Mouse (Mus musculus) kidney, adult 9 months (tissue): ENCODE measurements at regions not wholly inside any gene's neighbourhood (a gene's known extent, or its start where the extent isn't known, plus 50 kb on each side); places are given as distances from the start of the nearest gene placed in this dataset.
"Not testable (repeated sequence)": the region's sequence is repeated elsewhere in the genome, so short reads cannot be mapped to it uniquely, and the experiment has no call there.

Source experiments
- DNase-seq: peaks from one replicate; pipeline ENCODE4 v3.0.0; 2022

DNA sequence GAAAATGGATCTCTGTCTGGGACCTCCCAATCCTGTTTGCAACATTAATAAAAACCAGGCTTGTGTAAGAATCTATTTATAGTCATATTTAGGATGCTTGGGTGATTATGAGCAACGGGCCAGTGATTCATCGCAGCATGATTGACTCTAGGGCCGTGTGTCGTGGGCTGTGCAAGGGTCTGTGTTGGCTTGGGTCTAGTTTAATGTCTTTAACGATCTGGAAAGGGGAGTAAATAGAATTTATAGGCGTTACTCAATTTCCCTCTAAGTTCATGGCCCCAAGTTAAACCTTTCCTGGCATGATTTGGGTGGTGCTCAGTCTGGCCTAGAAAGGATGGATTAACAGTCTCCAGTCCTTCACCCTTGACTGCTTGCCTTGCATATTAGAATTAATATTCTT, 149.9 kb upstream of the Fer start:
- no peak for DNase-seq

DNA sequence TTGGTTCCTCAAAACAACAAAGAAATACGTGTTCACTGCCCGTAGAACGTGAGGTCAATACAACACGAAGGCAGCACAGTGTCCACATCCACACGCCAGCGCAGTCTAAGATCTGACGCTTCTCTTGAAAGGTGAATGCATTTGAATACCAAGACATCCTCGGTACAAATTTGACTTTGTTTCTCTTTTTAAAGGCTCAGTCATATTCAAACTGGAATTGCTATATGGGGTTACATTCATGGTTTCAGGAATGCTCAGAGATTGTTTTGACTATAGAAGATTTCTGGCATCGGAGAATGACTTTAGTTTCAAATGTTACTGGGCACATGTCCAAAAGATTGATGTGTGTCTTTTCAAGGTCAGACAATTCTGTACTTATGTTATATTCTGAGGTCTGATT, 147.2 kb upstream of the Fer start:
- DNase-seq = no peak

GRCm38 (mm10) chr17:63716161-63716560, 146.7 kb upstream of the Fer start:
- no peak for DNase-seq

DNA sequence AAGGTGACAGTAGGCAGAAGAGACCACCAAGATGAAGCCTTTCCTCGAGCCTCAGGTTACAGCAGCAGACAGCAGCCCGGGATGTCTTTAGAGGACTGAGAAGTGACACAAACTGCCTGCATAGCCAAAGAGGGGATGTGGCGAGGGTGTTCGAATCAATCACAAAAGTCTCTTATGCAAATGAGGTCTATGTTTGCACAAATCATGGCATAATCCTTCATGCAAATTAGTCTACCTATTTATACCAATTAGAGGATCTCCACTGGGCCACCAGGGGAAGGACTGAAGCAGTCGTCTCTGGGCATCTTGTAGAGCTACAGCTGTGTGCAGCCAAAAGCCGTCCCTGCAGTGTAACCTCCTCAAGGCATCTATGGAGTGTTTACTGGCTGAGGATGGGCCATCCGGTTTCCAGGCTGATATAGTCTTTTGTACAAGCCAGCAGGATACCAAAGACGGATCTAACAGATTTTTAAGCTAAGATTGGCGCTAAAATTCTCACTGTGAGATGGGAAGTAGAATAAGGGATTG, 145.7 kb upstream of the Fer start:
- DNase-seq = no peak

- no peak for DNase-seq
These were observed 143.7 kb upstream of the Fer start for GRCm38 (mm10) chr17:63718972-63719715.

GRCm38 (mm10) chr17:63719771-63720170, 143.1 kb upstream of the Fer start:
- DNase-seq = no peak

DNA sequence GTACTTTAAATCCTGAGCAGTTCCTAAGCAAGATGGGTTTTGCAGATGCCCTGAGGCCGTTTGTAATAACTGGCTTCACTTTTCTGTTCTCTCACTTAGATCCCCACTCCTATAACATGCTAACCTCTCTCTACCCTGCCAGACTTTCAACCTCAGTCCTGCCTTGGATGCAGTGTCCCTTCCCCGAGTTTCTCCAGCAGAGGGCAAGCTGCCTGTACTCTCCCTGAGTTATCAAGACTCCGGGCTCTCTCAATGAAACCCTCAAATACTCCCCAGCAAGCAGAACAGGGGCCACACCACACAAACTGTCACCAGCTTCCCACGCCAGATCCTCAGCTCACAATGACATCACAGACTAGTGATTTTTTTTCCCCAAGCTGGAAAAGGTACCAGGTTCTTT, 142.0 kb upstream of the Fer start:
- DNase-seq = no peak

DNA sequence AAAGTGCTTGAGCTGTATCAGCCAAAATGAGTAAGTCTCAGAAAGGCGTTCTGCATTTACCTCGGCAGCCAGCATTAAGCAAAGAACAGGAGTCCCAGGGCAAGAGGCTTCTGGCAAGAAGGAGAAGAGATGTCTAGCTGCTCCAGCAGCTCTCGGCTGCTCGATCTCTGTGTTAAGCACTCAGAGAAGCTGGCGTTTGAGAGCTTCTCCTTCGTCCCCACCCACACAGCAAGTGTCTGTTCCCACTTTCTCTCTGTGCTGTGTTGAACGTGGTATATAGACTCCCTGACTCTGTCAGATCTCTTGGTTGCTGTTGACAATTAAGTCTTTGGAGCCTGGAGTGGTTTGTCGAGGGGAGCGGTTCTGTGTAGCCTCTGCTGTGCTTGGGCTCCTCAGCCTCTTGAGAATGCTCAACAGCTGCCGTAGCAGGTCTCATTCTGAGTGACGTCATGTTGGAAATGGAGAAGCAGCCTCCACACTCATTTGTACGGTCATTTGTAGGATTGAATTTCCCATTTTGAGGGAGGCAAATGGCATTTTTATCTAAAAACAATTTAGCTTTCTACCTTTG, 140.3 kb upstream of the Fer start:
- no peak for DNase-seq

DNA sequence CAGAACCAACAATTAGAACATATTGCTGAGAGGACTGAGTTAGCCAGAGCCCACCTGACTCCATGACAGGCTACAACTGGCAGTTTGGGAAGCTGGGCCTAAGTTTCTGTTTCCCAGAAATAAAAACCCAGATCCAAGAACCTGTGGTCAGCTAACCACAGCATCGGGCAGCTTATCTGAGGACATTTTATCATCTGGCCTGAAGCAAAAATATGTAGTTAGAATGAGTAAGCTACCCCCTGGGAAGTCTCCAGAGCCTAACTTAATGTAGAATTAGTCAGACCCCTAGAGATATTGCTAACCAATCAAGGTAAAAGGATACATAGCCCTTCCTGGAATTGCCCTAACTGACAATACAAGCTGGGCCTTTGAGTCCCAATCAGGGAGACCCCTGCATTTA, 124.7 kb upstream of the Fer start:
- DNase-seq = no peak

GRCm38 (mm10) chr17:63739710-63740109, 123.2 kb upstream of the Fer start:
- DNase-seq = no peak

GRCm38 (mm10) chr17:63749257-63749656, 113.6 kb upstream of the Fer start:
- DNase-seq = not testable (repeated sequence)

DNA sequence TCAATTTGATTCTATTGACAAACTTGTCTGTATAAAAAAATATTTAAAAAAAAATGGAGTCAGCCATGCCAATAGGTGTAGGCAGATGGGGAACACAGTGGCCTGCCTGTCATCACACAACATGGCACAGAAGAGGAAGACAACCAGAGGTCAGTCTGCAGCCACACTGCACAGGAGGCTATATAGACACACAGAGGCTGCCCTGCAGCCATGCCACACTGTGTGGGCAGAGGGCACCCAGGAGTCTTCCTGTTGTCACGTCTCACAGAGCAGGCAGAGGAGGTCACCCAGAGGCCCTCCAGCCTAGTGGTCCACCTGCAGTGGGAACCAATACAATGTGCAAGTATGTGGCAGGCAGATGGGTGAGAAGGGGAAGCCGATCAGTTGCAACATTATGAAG, 108.5 kb upstream of the Fer start:
- DNase-seq = no peak

DNA sequence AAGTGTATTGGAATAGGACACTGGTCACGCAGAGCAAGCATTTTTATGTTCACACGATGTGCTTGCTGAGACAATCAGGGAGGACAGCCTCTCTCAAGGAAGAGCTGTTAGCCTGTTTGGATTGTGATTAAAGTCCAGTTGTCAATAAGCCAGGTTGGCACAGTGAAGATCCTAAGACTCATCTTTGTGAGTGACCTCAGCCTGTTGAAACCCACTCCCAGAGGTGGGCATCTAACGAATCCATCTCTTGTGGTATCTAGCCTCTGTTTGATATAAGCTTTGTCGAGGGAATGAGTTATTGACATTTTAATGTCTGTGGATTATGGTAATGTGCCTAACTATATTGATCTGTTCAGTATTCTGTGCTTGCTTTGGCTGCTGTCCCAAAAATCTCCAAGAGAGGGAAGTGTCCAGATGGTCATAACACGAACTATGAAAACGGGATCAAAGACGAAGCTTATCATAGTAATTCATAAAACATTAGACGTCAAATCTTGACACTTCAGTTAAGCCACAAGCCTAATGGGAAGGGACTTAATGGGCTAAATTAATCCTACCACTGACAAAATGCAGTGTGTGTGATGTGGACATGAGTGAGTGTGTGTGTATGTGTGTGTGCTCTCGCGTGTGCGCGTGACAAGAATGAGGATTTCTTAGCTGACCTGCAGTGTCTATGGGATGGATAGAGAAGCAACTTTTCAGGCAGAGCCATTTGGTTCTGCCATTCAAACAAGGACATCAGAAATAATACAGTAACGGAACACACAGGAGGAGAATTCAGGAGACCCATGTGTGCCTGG, 104.8 kb upstream of the Fer start:
- DNase-seq = no peak

GRCm38 (mm10) chr17:63758817-63759404, 104.0 kb upstream of the Fer start:
- no peak for DNase-seq

- no peak for DNase-seq
These were observed 101.8 kb upstream of the Fer start for GRCm38 (mm10) chr17:63761058-63761457.

DNA sequence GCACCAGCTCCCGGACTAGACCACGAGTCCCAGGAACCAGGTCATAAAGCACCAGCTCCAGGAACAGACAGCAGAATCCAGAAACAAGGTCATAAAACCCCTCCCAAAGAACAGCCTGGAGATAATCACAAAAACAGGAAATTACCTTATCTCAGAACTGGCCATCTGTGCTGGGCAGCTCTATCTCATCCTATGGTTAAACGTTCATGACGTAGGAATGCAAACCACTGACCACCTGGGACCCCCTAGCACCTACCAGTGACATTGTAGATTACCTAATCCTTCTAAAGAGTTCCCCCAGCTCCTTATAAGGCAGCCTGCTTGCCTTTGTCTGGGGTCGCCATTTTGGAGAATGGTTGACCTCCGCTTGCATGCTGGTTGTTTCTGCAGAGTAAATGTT, 91.8 kb upstream of the Fer start:
- DNase-seq = no peak

GRCm38 (mm10) chr17:63784381-63785116, 78.3 kb upstream of the Fer start:
- DNase-seq = no peak

GRCm38 (mm10) chr17:63786444-63786843, 76.4 kb upstream of the Fer start:
- DNase-seq = no peak

GRCm38 (mm10) chr17:63794352-63794751, 68.5 kb upstream of the Fer start:
- DNase-seq = no peak

GRCm38 (mm10) chr17:63798381-63798780, 64.5 kb upstream of the Fer start:
- no peak for DNase-seq

- no peak for DNase-seq
These were observed 63.8 kb upstream of the Fer start for GRCm38 (mm10) chr17:63798961-63799531.

- no peak for DNase-seq
These were observed 61.5 kb upstream of the Fer start for GRCm38 (mm10) chr17:63801411-63801810.
